Mouse (Mus musculus): ENCODE measurements around the gene Pin1. TPM values are rescaled to one million over a fixed set of nuclear protein-coding genes. Genes with fewer than 3 reads are reported as not detected.
"Not testable (repeated sequence)": the region's sequence is repeated elsewhere in the genome, so short reads cannot be mapped to it uniquely, and the experiment has no call there.

The Pin1 gene
- 47.5 and 53.1 TPM in 2 replicates for polyA plus RNA-seq (2015; fragmentation: Nextera tagmentation; extraction: Ambion mirVana)

GRCm38 (mm10) chr9:20651602-20652259 is at the start of gene Pin1:
Gene Pin1 (plus strand): TSS chr9:20652095.
- under 1% methylated on average over 45 of the region's 45 CpGs for WGBS
- H3K36me3 ChIP-seq: peaks cover 61% of the 10 kb centered on the region

GRCm38 (mm10) chr9:20606269-20606668 is 45.6 kb upstream of the Pin1 start:
- H3K27me3 ChIP-seq (replicated peaks): no peaks in the 10 kb centered on the region
- H3K4me2 ChIP-seq: peak overlapping the region; percentile 90
- 0 out of 2 replicates have a peak, but pooled peaks cover 4% of the 10 kb centered on the region for H3K9me3 ChIP-seq
- H3K4me3 ChIP-seq: no peak overlapping the region
- H3K4me1 ChIP-seq: peaks cover 6% of the 10 kb centered on the region
- H3K36me3 ChIP-seq: peaks cover 15% of the 10 kb centered on the region
- ATAC-seq (ENCODE audit: extremely low read depth, insufficient number of reproducible peaks, low FRiP score, low TSS enrichment): no peak
- WGBS: 79% methylated on average over 1 of the region's 1 CpGs
- H3K9ac ChIP-seq: peak overlapping the region; percentile 92
- no peak overlapping the region for H3K27ac ChIP-seq (replicated peaks)

More at GRCm38 (mm10) chr9:20651602-20652259, at the start of gene Pin1:
- peak within 1 kb of the TSS; percentile 97 for H3K4me3 ChIP-seq
- peak within 1 kb of the TSS; percentile 95 for H3K9ac ChIP-seq
- H3K4me1 ChIP-seq: peaks cover 37% of the 10 kb centered on the region
- H3K4me2 ChIP-seq: peak within 1 kb of the TSS; percentile 90
- ATAC-seq (ENCODE audit: extremely low read depth, insufficient number of reproducible peaks, low FRiP score, low TSS enrichment): peak; percentile 98
- no peaks in the 10 kb centered on the region for H3K27me3 ChIP-seq (replicated peaks)
- no peaks in the 10 kb centered on the region for H3K9me3 ChIP-seq
- peak within 1 kb of the TSS; percentile 57 for H3K27ac ChIP-seq (replicated peaks)

GRCm38 (mm10) chr9:20607100-20607974 is 44.6 kb upstream of the Pin1 start:
- peaks cover 12% of the 10 kb centered on the region for H3K36me3 ChIP-seq
- no peaks in the 10 kb centered on the region for H3K27me3 ChIP-seq (replicated peaks)
- H3K4me2 ChIP-seq: peak overlapping the region; percentile 90
- peak overlapping the region; percentile 83 for H3K4me3 ChIP-seq
- H3K9me3 ChIP-seq: 0 out of 2 replicates have a peak, but pooled peaks cover 4% of the 10 kb centered on the region
- H3K4me1 ChIP-seq: peaks cover 6% of the 10 kb centered on the region
- peak overlapping the region; percentile 97 for H3K27ac ChIP-seq (replicated peaks)
- 1% methylated on average over 57 of the region's 57 CpGs for WGBS
- ATAC-seq (ENCODE audit: extremely low read depth, insufficient number of reproducible peaks, low FRiP score, low TSS enrichment): peak; percentile 67
- peak overlapping the region; percentile 92 for H3K9ac ChIP-seq

- Histone ChIP-seq H3K9ac (no peak overlapping the region), H3K4me3 (no peak overlapping the region), H3K27me3 (replicated peaks) (no peaks in the 10 kb centered on the region), H3K36me3 (peaks cover 12% of the 10 kb centered on the region), H3K27ac (replicated peaks) (no peak overlapping the region), H3K4me1 (peaks cover 6% of the 10 kb centered on the region), H3K9me3 (0 out of 2 replicates have a peak, but pooled peaks cover 4% of the 10 kb centered on the region), H3K4me2 (no peak overlapping the region)
- no peak for ATAC-seq (ENCODE audit: extremely low read depth, insufficient number of reproducible peaks, low FRiP score, low TSS enrichment)
- 84% methylated on average over 5 of the region's 5 CpGs for WGBS
Observed at GRCm38 (mm10) chr9:20609831-20610464, 41.9 kb upstream of the Pin1 start.

- H3K9me3 ChIP-seq: 0 out of 2 replicates have a peak, but pooled peaks cover 4% of the 10 kb centered on the region
- ATAC-seq (ENCODE audit: extremely low read depth, insufficient number of reproducible peaks, low FRiP score, low TSS enrichment): no peak
- no peak overlapping the region for H3K9ac ChIP-seq
- H3K4me3 ChIP-seq: no peak overlapping the region
- H3K27ac ChIP-seq (replicated peaks): no peak overlapping the region
- H3K27me3 ChIP-seq (replicated peaks): no peaks in the 10 kb centered on the region
- H3K4me1 ChIP-seq: peaks cover 2% of the 10 kb centered on the region; the same call in 1 of the 2 replicates
- peaks cover 18% of the 10 kb centered on the region for H3K36me3 ChIP-seq
- no peak overlapping the region for H3K4me2 ChIP-seq
- WGBS: 73% methylated on average over 5 of the region's 5 CpGs
Observed at GRCm38 (mm10) chr9:20611976-20612375, 39.9 kb upstream of the Pin1 start.

- no peak overlapping the region for H3K9ac ChIP-seq
- no peaks in the 10 kb centered on the region for H3K9me3 ChIP-seq
- H3K27me3 ChIP-seq (replicated peaks): no peaks in the 10 kb centered on the region
- H3K4me1 ChIP-seq: no peaks in the 10 kb centered on the region
- no peak overlapping the region for H3K4me2 ChIP-seq
- no peak overlapping the region for H3K27ac ChIP-seq (replicated peaks)
- no peak overlapping the region for H3K4me3 ChIP-seq
- peaks cover 19% of the 10 kb centered on the region for H3K36me3 ChIP-seq
- no peak for ATAC-seq (ENCODE audit: extremely low read depth, insufficient number of reproducible peaks, low FRiP score, low TSS enrichment)
- 82% methylated on average over 2 of the region's 2 CpGs for WGBS
Observed at GRCm38 (mm10) chr9:20616685-20617084, 35.2 kb upstream of the Pin1 start.

GRCm38 (mm10) chr9:20631332-20631731 is 20.6 kb upstream of the Pin1 start:
- Histone ChIP-seq H3K27me3 (replicated peaks) (no peaks in the 10 kb centered on the region), H3K4me1 (no peaks in the 10 kb centered on the region), H3K9ac (no peak overlapping the region), H3K9me3 (no peaks in the 10 kb centered on the region), H3K4me3 (no peak overlapping the region), H3K27ac (replicated peaks) (no peak overlapping the region), H3K36me3 (peaks cover 17% of the 10 kb centered on the region), H3K4me2 (no peak overlapping the region)
- no peak for ATAC-seq (ENCODE audit: extremely low read depth, insufficient number of reproducible peaks, low FRiP score, low TSS enrichment)
- WGBS: 89% methylated on average over 2 of the region's 2 CpGs

GRCm38 (mm10) chr9:20635676-20636075 is 16.2 kb upstream of the Pin1 start:
- Histone ChIP-seq H3K36me3 (peaks cover 38% of the 10 kb centered on the region), H3K4me1 (peaks cover 12% of the 10 kb centered on the region)
- H3K9ac ChIP-seq; H3K4me2 ChIP-seq; H3K4me3 ChIP-seq; H3K9me3 ChIP-seq; ATAC-seq (ENCODE audit: extremely low read depth, insufficient number of reproducible peaks, low FRiP score, low TSS enrichment); H3K27me3 ChIP-seq (replicated peaks); H3K27ac ChIP-seq (replicated peaks): not testable (repeated sequence)
- 89% methylated on average over 8 of the region's 8 CpGs for whole genome bisulfite sequencing

GRCm38 (mm10) chr9:20636256-20636655 is 15.6 kb upstream of the Pin1 start:
- no peak overlapping the region for H3K4me2 ChIP-seq
- H3K27me3 ChIP-seq (replicated peaks): no peaks in the 10 kb centered on the region
- H3K4me1 ChIP-seq: peaks cover 18% of the 10 kb centered on the region
- no peak overlapping the region for H3K4me3 ChIP-seq
- no peaks in the 10 kb centered on the region for H3K9me3 ChIP-seq
- H3K36me3 ChIP-seq: peaks cover 41% of the 10 kb centered on the region
- no peak overlapping the region for H3K9ac ChIP-seq
- no peak overlapping the region for H3K27ac ChIP-seq (replicated peaks)
- 76% methylated on average over 3 of the region's 3 CpGs for WGBS
- no peak for ATAC-seq (ENCODE audit: extremely low read depth, insufficient number of reproducible peaks, low FRiP score, low TSS enrichment)

GRCm38 (mm10) chr9:20636790-20637189 is 15.1 kb upstream of the Pin1 start:
- no peaks in the 10 kb centered on the region for H3K27me3 ChIP-seq (replicated peaks)
- WGBS: 75% methylated on average over 2 of the region's 2 CpGs
- H3K36me3 ChIP-seq: peaks cover 40% of the 10 kb centered on the region
- no peaks in the 10 kb centered on the region for H3K9me3 ChIP-seq
- no peak overlapping the region for H3K4me3 ChIP-seq
- no peak for ATAC-seq (ENCODE audit: extremely low read depth, insufficient number of reproducible peaks, low FRiP score, low TSS enrichment)
- H3K4me1 ChIP-seq: peaks cover 22% of the 10 kb centered on the region
- no peak overlapping the region for H3K27ac ChIP-seq (replicated peaks)
- no peak overlapping the region for H3K9ac ChIP-seq
- no peak overlapping the region for H3K4me2 ChIP-seq

- no peaks in the 10 kb centered on the region for H3K27me3 ChIP-seq (replicated peaks)
- H3K27ac ChIP-seq (replicated peaks): no peak overlapping the region
- no peak overlapping the region for H3K9ac ChIP-seq
- H3K4me3 ChIP-seq: no peak overlapping the region
- H3K36me3 ChIP-seq: peaks cover 36% of the 10 kb centered on the region
- ATAC-seq (ENCODE audit: extremely low read depth, insufficient number of reproducible peaks, low FRiP score, low TSS enrichment): no peak
- H3K4me1 ChIP-seq: peaks cover 25% of the 10 kb centered on the region
- H3K9me3 ChIP-seq: no peaks in the 10 kb centered on the region
- 87% methylated on average over 19 of the region's 19 CpGs for WGBS
- H3K4me2 ChIP-seq: no peak overlapping the region
Observed at GRCm38 (mm10) chr9:20638552-20638951, 13.3 kb upstream of the Pin1 start.

Measured in heart, embryonic 13.5 days (tissue).